Mouse (Mus musculus) adipocyte (in vitro differentiated cells): ENCODE results near the gene Kalrn.

Experiments used
- DNase-seq: peaks from one replicate; pipeline ENCODE4 v3.0.0-alpha.2; 2016; ENCODE audit warnings: low spot score

The Kalrn gene

DNA sequence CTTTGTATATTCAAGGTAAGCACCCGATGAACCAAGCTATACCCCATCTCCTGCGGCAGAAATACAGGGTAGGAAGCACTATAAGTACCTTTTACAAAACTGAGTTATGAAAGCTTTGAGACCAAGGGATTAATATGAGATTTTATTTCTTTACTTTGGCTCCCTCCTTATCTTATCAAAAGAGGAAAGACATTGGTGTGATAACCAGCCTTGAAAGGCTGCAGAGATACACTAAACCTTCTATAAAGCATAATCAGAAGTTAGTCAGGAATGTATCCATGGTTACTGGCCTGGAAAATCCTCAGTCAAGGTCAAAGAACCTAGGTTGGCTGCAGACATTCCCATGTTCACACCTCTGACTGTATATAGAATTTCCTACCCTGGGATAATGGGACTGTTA lies 537.6 kb downstream of the Kalrn start:
- no peak for DNase-seq

DNA sequence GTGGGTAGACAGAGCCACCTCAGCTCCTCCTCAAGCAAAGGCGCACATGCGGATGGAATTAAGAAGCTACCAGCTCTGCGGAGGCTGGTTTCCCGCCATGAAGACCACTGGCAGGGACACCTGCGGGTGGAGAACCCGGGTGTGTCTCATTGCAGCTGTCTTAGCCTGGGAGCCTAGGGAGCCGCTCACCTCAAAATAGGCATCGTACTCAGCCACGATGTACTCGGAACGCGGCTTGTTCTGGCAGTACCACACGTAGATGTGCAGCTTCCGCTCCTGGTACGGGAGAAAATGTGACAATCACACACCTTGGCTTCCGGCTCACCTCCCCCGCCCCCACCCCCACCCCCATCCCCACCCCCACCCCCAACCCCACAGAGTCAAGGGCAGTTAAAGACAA lies 539.1 kb downstream of the Kalrn start:
- DNase-seq, result no peak

DNA sequence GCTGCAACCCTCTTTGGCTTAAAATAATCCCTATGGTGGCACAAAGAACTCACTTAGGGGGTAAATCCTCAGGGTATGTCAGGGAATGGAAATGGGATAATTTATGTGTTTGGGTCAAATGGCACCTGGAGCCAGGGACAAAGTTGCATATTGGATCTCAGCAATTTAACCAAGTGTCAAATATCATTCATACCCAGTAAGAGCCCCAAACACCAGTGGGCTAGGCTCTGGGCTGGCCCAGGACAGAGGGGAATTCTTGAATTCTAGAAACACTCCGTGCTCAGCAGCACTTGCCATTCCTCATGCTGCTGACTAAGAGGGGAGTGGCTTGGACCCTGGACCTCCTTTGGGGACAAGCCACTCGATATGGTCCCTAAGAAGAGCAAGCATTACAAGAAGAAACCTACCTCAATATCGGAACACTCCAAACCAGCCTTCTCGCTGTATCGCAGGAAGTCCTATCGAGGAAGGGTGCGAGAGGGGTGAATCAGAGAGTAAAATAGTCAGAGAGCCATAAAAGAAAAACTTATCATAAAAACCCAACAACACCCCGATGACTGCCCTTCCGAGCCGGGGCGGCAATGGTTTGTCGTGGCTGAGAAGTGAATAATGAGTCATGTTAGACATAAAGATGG lies 541.2 kb downstream of the Kalrn start:
- DNase-seq, result no peak

DNA sequence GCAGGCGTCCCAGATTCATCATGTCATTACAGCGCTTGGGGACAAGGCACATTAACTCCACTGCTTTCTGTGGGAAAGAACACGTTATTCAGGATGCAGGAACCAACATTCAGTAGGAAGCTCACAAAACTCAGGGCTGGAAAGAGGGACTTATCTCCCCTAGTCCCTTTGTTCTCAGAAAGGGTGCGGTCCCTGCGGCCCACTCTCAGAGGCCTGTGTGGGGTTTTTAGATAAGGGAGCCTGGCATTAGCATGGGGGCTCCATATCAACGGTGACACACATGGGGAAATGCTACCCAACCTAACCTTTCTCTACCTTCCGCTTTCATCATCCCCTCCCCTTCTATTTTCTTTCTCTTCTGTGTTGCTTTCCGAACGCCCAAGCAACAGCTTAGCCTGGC lies 541.8 kb downstream of the Kalrn start:
- no peak for DNase-seq

DNA sequence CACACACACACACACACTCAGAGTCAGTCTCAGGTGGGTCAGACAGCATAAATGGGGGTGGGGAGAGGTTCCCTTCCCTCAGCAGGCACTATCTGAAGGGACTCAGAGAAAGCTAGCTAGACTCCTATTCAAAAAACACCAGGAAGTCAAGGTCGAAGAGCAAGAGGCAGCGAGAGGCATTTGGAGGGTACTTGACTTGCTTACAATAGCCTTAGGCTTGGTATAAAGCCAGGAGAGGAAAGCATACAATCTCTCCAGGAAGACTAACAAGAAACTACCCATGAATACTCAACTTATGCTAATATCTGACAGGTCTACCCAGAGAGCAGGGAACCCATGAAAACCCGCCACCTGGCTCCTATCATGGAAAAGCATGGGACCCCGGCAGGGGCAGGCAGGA lies 543.0 kb downstream of the Kalrn start:
- no peak for DNase-seq

DNA sequence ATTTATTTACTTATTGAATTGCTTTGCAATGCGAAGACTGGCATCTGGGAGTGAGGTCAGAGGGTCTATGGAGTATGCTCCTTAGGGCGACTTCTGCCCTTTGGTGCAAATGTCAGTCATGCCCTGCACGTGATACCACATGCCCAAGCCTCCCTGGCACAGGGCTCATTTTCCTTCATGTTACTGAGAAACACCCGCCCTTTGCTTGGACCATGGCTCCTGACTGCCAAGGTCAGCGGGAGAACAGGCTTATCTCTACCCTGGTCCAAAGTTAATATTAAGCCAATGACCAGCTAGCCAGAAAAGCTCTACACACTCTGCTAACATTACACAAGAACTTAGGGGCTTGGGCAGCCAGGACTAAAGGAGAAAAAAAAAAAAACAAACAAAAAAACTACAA lies 543.5 kb downstream of the Kalrn start:
- DNase-seq, result no peak

DNA sequence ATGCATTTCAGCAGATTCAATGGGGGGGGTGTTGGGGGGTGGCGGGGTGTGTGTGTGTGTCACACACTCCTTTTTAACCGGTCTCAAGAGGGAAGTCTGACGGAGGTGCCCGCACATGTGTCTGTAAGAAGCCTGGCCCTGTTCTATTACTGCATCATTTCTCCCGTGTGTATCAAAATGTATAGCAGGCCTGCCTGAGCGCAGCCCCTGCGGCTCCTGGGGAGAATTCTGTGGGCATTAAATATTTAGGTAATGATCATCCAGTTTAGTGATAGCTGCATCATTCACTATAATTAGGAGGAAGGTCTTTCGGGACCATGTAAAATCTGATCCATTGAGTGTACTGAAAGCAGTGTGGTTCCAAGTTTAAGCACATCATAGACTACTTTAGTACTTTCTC lies 556.1 kb downstream of the Kalrn start:
- DNase-seq, result no peak

DNA sequence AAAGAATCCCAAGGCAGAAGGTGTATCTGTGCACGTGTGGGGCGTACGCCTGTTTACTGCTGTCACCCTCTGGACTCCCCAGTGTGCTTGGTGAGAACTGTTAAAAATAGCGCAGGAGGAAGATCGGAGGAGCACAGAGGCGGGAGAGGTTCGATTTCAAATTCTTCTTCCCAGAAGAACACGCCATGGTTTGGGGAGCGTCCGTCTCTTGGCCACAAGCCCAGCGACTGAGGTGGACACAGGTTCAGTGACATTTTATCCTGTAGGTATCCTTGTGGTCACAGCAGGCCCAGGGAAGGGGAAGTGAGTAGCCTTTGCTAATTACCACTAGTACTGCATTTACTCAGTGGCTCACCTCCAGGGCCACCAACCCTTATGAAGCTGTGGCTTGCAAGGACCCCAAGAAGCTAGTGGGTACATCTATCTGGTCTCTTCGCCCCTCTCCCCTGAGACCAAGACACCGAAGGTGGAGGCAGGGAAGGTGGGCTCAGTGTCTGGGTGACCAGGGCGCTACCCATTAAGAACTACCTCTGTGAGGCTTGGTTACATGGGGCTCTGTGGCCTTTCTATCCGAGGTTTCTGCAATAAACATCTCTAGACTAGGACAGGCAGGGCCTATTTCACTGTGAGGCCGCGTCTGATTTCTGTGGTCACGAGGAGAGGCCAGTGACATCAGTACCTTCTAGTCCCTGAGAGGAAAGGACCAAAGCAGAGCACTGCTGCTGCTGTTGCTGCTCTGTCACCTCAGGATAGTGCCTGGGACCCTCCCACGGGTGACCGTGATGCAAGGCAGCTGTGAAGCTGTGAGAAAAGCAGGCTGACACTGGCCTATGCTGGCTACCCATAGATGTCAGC lies 561.1 kb downstream of the Kalrn start:
- no peak for DNase-seq

DNA sequence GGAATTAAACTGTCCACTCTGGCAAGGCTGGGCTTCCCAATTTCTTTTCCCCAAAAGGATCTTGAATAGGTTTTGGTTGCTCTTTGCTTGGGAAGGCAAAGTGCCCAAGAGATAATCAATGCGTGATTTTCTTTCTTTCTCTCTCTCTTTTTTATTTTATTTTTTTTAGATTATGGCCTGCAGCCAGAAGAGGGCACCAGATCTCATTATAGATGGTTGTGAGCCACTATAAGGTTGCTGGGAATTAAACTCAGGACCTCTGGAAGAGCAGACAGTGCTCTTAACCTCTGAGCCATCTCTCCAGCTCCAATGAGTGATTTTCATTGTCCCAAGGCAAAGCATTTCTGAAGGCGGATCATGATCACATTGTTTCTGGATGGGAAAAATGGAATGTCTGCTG lies 563.8 kb downstream of the Kalrn start:
- no peak for DNase-seq

DNA sequence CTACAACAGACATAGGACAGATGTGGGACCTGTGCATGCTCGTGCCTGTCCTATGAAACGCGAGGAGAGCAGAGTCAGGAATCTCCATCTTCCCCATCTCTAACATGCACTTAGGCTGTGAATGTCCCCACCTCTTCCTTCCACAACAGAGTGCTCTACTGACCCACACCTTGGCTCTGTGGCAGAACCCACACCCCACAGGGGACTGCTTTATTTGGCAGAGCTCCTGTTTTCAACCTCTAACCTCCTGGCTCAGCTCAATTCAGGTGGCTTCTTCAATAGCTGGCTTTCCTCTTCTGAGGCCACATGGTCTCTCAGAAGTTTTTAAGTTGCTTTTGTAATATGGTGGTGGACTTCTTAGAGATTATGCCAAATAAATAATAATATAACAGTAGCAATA lies 567.3 kb downstream of the Kalrn start:
- DNase-seq, result no peak

DNA sequence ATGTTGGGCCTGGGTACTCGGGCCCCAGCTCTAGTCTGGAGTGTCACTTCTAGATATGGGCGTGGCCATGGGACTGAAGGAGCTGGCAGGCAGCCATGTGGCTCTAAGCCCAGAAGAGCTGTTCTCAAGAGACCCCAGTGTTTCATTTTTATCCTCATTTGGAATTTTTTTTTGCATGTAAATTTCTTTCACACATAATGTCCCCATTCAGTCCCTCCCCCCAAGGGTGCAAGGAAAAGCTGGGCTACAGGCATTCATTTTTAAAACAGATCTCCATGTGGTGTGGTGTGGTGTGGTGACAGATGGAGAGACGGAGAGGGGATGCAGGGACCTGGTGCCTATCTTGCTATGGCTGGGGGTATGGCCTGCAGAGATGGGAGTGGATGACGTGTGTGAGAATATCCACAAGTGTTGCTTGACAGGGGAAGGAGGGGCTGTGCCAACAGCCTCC lies 569.2 kb downstream of the Kalrn start:
- peak; percentile 54 for DNase-seq

DNA sequence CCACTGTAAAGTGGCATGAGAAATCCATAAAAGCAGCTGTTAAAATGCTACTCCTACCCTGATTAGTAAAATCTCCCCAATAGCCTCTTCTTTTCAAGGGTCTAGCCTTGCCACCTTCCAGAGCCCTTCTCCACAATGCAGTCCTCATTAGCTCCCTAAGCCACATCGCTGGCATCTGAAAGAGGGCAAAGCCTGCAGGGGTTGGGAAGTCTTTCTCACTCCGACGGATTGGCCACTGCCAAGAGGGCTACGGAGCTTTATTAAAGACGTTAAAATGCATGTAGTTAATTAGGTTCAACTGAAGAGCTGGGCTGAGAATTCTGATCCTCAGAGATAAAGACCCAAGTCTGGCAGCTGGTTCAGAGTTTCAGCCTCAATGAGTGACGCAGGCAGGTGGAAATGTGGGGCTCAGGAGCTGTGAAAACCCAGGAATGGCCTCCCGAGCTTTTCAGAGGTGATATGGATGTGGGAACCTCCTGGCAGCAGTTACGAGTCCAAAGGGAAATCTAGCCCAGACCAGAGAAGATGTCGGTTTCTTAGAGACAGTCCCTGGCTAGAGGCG lies 569.7 kb downstream of the Kalrn start:
- no peak for DNase-seq

DNA sequence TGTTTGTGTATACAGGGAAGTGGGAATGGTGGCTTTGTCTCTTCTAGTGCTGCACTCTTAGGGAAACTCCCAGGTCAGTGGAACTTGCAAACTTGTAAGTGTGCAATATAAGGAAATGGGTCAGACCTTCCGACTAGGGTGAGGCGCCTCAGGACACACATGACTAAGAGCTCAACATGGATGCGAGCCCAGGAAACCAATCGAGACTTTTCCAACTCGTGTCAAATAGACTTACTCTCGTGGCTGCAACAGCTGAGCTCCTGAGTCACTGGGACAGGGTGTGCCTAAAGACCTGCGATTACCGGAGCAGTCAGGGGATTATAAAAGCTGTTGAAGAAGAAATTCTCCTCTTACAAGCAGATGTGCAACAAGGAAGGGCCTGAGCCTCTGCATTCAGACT lies 572.6 kb downstream of the Kalrn start:
- DNase-seq, result peak; percentile 75

DNA sequence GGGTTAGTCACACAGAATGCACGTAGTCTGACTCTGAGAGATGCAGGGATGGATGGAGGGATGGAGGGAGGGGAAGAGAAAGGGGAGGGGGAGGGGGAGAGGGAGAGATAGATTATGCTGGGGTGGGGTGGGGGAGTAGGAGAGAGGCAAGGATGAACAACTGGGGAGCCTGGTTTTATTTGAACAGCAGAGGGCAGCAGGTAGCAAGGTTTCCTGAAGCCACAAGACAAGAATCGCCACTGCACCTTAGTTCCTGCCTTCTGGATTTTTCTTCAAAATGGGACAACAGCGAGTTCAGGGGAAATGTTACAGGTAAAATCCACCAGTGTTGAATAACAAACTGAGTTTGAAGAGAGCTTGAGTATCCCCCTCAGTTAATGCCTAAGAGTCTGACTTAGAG lies 573.9 kb downstream of the Kalrn start:
- DNase-seq, result peak; percentile 79

DNA sequence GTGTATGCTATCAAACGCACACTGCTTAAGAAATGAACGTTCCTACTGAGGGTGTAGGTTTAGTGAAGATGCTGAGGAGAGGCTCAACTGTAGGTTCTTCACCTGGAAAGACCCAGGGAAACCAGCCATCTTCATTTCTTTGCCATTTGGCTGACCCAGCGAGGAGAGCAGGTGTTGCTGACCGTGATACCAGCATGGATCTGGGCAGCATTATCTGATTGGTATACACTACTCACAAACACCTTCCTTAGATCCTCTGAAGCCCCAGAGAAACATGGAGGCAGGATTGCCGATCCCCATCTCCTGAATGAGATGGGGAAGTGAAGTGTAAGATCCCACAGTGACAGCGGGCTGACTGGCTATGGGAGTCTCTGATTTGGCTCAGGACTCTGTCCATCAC lies 575.3 kb downstream of the Kalrn start:
- no peak for DNase-seq

DNA sequence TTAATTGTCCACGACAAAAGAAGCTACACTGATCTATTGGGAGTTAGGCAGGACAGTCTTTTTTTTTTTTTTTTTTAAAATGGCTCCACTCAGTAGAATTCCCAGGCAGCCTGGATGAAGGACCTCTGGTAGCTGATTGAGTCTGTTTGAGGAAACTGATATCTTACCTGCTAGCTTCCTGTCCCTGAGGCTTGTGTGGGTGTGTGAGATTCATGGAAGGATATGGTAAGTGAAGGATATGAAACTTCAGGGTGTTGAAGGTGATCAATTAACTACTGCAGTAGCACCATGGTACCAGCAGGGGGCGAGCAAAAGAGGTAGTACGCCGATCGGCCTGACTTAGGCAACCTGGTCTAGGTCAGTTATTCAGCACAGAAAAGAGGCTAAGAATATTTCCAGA lies 577.3 kb downstream of the Kalrn start:
- DNase-seq, result peak; percentile 79

DNA sequence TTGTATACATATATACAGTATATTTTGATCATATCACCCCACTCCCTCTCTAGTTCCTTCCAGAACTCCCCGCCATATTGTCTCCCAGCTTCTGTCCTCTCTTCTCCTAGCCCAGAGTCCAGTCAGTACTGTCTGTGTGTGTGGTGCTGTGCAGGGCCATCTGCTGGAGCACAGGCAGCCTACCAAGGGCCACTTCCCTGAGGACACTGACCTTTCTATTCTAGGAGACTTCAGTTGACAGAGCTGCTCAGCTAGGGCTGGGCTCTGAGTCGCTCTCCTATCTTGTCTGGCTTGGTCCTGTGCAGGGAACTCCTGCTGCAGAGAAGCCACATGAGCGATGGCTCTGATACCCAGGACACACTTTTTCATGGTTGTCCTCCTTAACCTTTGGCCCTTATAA lies 577.8 kb downstream of the Kalrn start:
- DNase-seq, result no peak

DNA sequence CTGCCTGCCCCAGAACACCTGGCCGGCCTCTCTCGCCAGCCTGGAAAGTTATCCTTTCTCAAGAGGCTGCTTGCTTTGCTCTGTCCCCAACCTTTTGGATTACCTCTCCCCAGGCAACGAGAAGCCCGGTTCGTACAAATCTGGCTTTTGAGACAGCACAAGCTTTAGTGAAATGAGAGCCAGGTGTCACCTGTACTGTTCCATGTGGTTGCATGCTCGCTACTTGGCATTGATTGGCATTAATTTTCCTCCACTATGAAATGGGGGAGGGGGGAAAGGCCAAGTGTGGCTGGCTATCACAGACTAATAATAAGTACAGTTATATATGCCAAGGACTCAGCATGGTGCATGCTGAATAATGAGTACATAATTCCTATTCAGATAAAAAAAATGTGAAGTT lies 579.0 kb downstream of the Kalrn start:
- no peak for DNase-seq

DNA sequence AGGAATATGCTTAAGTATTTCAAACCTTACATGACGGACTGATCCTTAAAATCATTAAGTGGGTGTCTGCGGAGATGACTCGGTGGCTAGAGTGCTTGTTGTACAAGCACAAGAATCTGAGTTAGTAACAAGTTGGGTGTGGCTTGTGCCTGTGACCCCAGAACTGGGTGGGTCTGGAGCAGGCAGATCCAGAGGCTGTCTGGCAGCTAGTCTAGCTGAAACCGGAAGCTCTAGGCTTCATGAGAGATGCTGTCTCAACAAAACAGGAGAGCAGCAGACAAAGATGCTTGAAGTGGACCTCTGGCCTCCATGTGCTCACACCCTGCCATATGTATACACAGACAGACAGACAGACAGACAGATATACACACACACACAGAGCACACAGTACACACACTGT lies 582.6 kb downstream of the Kalrn start:
- DNase-seq, result no peak

DNA sequence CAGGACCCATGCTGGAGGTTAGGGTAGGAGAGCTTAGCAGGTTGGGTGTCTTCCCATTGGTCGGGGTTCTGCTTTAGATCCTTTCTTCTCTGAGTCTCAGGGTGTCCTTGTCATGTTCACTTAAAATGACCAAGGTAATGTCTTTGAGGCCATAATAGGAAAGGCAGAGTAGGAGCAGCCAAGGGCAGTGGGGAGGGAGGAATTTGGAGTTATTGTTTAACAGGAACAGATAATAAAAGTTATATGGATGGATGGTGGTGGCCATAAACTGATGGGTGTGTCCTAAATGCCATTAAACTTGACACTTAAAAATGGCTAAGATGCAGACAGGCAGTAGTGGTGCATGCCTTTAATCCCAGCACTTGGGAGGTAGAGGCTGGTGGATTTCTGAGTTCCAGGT lies 584.2 kb downstream of the Kalrn start:
- DNase-seq, result no peak

DNA sequence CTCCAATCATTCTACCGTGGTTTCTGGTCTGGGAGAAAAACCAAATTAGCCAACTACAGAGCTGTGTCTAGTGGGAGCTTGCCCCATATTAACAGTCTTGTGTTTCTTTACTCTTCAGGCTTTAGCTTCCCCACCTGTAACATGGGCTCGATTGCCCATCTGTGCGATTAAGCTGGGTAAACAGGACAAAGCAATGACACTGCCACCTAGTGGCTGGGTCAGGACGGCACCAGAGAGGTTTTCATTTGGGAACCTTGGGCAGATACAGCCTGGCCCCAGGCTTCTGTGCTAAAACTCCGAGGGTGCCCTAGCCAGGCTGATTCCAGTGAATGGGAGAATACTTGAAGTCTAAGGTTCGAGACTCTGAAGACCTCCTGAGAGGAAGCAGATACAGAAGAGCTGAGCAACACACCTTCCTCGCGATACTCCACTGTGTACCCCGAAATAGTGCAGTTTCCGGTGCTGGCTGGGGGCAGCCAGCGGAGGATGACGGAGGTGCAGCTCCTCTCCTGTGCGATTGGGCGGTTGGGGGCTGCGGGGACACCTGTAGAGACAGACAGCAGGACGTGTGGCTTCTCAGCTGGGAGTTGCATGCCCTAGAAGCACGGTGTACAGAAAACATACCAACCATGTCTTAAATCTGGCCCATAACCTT lies 584.8 kb downstream of the Kalrn start:
- peak; percentile 80 for DNase-seq

DNA sequence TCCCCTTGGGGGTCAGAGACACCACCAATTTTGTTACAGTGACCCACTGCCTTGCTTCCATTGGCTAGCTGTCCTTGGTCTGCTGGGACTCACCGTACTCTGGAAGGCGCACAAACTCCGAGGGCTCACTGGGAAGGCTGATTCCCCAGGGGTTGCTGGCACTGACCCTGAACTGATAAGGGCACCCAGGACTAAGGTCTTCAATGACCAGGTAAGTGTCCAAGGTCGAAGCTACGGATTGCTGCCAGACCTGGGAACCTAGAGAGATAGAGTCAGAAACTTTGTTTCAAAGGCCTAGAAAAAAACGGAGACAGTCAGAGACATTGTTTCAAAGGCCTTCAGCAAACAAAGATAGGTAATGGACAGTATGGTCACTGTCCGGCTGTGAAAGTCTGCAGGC lies 586.3 kb downstream of the Kalrn start:
- no peak for DNase-seq

DNA sequence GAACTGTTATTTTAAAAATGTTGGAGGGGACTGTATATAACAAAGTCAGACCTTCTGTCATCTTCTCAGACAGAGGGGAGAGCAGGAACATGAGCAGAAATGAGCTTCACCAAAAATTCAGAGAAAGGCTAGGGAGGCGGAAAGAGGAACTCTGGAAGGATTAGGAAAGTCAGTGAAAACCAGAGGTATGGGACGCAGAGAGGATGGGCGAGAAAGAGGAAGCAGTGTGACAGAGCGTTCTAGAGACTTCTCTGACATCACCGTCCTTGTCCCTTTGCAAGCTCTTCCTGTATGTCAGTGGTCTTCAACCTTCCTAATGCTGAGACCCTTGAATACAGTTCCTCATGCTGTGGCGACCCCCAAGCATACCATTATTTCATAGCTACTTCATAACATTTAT lies 588.0 kb downstream of the Kalrn start:
- no peak for DNase-seq
